ENCODE assay signal across 30 mouse cellular contexts in the genomic region with DNA sequence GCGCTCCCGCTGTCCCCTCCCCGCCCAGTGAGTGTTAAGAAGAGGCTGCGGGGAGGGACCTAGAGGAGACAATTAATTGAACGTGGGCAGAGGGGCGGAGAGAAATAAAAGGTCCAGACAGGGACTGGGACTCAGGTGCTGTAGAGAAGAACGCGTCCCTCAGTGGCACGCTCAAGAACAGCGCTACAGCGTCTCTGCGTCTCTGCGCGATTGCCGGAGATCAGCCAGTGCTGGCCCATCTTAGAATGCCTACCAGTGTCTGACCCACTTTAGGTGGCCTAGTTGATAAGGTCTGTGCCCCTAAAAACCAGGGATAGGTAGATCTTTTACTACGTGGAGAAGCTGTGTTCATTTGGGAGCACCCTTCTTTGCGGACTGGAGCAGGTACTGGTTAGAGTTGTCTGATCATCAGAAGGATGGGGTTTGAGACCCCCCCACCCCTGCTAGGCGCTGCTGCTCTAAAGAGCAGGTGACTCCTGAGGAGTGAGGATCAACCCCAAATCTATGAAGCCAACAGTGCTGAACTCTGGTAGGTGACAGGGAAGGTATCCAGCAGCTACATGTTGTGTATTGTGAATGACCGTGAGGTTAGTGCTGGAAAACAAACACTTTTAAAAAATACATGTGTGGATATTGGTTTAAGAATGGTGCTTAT. TPM values are rescaled to one million over a fixed set of nuclear protein-coding genes. Genes with fewer than 3 reads are reported as not detected.
DNase-seq lines count a peak whose midpoint lies in the region; ATAC-seq and TF ChIP-seq lines count a peak whose summit lies in the region.
"Had no signal": no experiment of that assay in that cellular context is flagged by ENCODE, and none has a peak within 500 bp of the region (broad histone marks: within the 10 kb centered on the region; RNA-seq: fewer than 3 reads in every experiment).

TSS of gene Mtnr1b (minus strand) at position 51 of the 655 bp plus-strand sequence.

- ATAC-seq in hindbrain, postnatal 0 days, result 0 out of 2 replicates have a peak, but pooled peaks have one; percentile 12
- no peak for ATAC-seq in hindbrain, embryonic 12.5 days (ENCODE audit: low FRiP score)
- no peak for ATAC-seq in neural tube, embryonic 13.5 days (ENCODE audit: low read depth)
- no peak for ATAC-seq in erythroblast, adult 5-6 weeks (replicated peaks; ENCODE audit: low FRiP score, poor library complexity, severe bottlenecking)
- ATAC-seq: CD4-positive, CD25-positive, alpha-beta regulatory T cell, adult 4 months had no signal

- H3K4me1 ChIP-seq in heart, embryonic 10.5 days, result peaks cover 15% of the 10 kb centered on the region
- H3K4me1 ChIP-seq in hindbrain, postnatal 0 days (ENCODE audit: insufficient read depth, low read length), result no peaks in the 10 kb centered on the region
- H3K4me1 ChIP-seq in hindbrain, embryonic 12.5 days, result no peaks in the 10 kb centered on the region
- H3K4me1 ChIP-seq in neural tube, embryonic 13.5 days (replicated peaks), result no peaks in the 10 kb centered on the region
- H3K4me1 ChIP-seq: embryonic facial prominence, embryonic 12.5 days; forebrain, embryonic 12.5 days; kidney, embryonic 15.5 days; limb, embryonic 15.5 days had no signal

- 48% methylated on average over 19 of the region's 19 CpGs for WGBS in heart, embryonic 10.5 days
- 64% methylated on average over 19 of the region's 19 CpGs for WGBS in hindbrain, postnatal 0 days
- WGBS in hindbrain, embryonic 12.5 days, result 66% methylated on average over 19 of the region's 19 CpGs
- WGBS in neural tube, embryonic 13.5 days, result 57% methylated on average over 19 of the region's 19 CpGs

- no peaks in the 10 kb centered on the region for H3K9me3 ChIP-seq in heart, embryonic 10.5 days
- no peaks in the 10 kb centered on the region for H3K9me3 ChIP-seq in hindbrain, postnatal 0 days (ENCODE audit: low read length)
- no peaks in the 10 kb centered on the region for H3K9me3 ChIP-seq in hindbrain, embryonic 12.5 days (replicated peaks)
- no peaks in the 10 kb centered on the region for H3K9me3 ChIP-seq in neural tube, embryonic 13.5 days
- H3K9me3 ChIP-seq: embryonic facial prominence, embryonic 12.5 days; forebrain, embryonic 12.5 days; kidney, embryonic 15.5 days; limb, embryonic 15.5 days had no signal

- peak within 1 kb of the TSS; percentile 31; the same call in 1 of the 2 replicates for H3K4me3 ChIP-seq in heart, embryonic 10.5 days
- no peak within 1 kb of the TSS for H3K4me3 ChIP-seq in hindbrain, postnatal 0 days (ENCODE audit: low read length)
- H3K4me3 ChIP-seq in hindbrain, embryonic 12.5 days, result no peak within 1 kb of the TSS
- H3K4me3 ChIP-seq in neural tube, embryonic 13.5 days, result no peak within 1 kb of the TSS
- H3K4me3 ChIP-seq: embryonic facial prominence, embryonic 12.5 days; erythroblast, embryonic 14.5 days; forebrain, embryonic 12.5 days; kidney, embryonic 15.5 days; limb, embryonic 15.5 days had no signal

- no peak within 1 kb of the TSS for H3K27ac ChIP-seq in heart, embryonic 10.5 days
- H3K27ac ChIP-seq in hindbrain, postnatal 0 days, result no peak within 1 kb of the TSS
- no peak within 1 kb of the TSS for H3K27ac ChIP-seq in hindbrain, embryonic 12.5 days
- H3K27ac ChIP-seq in neural tube, embryonic 13.5 days (replicated peaks), result no peak within 1 kb of the TSS
- H3K27ac ChIP-seq: embryonic facial prominence, embryonic 12.5 days; forebrain, embryonic 12.5 days; kidney, embryonic 15.5 days; limb, embryonic 15.5 days; liver, embryonic 14.5 days had no signal

- no peak within 1 kb of the TSS for H3K9ac ChIP-seq in hindbrain, postnatal 0 days (replicated peaks; ENCODE audit: low read length)
- no peak within 1 kb of the TSS for H3K9ac ChIP-seq in hindbrain, embryonic 12.5 days
- no peak within 1 kb of the TSS for H3K9ac ChIP-seq in neural tube, embryonic 13.5 days
- H3K9ac ChIP-seq: embryonic facial prominence, embryonic 12.5 days; forebrain, embryonic 12.5 days; kidney, embryonic 15.5 days; limb, embryonic 15.5 days; liver, embryonic 14.5 days; lung, embryonic 14.5 days had no signal

- intact Hi-C loops in heart, postnatal 10 days (cut with DNase I), result loop anchor here (5.0 kb wide), 1 partner anchor 517 kb away; the partner anchor contains the start of gene Cep295

- TF ChIP-seq CTCF in hindbrain, postnatal 0 days (IDR thresholded peaks at IDR 0.05; ENCODE audit: low read depth), result no peak

- H3K4me2 ChIP-seq in hindbrain, postnatal 0 days (ENCODE audit: low read depth, low read length), result no peak within 1 kb of the TSS
- no peak within 1 kb of the TSS for H3K4me2 ChIP-seq in hindbrain, embryonic 12.5 days (replicated peaks)
- H3K4me2 ChIP-seq in neural tube, embryonic 13.5 days, result peak within 1 kb of the TSS; percentile 24; the same call in 1 of the 2 replicates
- H3K4me2 ChIP-seq: embryonic facial prominence, embryonic 12.5 days; forebrain, embryonic 12.5 days; kidney, embryonic 15.5 days; limb, embryonic 15.5 days; lung, embryonic 14.5 days had no signal

- DNase-seq in heart, embryonic 10.5 days (ENCODE audit: low spot score), result no peak
- no peak for DNase-seq in heart, postnatal 10 days
- no peak for DNase-seq in hindbrain, postnatal 0 days (ENCODE audit: low spot score)
- no peak for DNase-seq in neural tube, embryonic 10.5 days (ENCODE audit: extremely low spot score, low spot score)
- DNase-seq: adrenal gland, postnatal 10 days; cerebellum, adult 18-20 months; cerebellum, postnatal 25 days; gastrocnemius, postnatal 10 days; heart, adult 18-20 months; kidney, adult 11 months; kidney, postnatal 36 days; left cerebral cortex, postnatal 4 days; lung, embryonic 14.5 days; right cerebral cortex, postnatal 14 days; spleen, adult 18-20 months had no signal

- peaks cover 33% of the 10 kb centered on the region for H3K27me3 ChIP-seq in heart, embryonic 10.5 days (ENCODE audit: insufficient read depth, poor library complexity, severe bottlenecking)
- H3K27me3 ChIP-seq in hindbrain, postnatal 0 days (ENCODE audit: insufficient read depth, low read length), result no peaks in the 10 kb centered on the region
- peaks cover 12% of the 10 kb centered on the region; the same call in 1 of the 2 replicates for H3K27me3 ChIP-seq in hindbrain, embryonic 12.5 days
- peaks cover 13% of the 10 kb centered on the region; the same call in 1 of the 2 replicates for H3K27me3 ChIP-seq in neural tube, embryonic 13.5 days

- no peaks in the 10 kb centered on the region for H3K36me3 ChIP-seq in heart, embryonic 10.5 days
- H3K36me3 ChIP-seq in hindbrain, postnatal 0 days (ENCODE audit: insufficient read depth, low read length), result no peaks in the 10 kb centered on the region
- no peaks in the 10 kb centered on the region for H3K36me3 ChIP-seq in hindbrain, embryonic 12.5 days
- no peaks in the 10 kb centered on the region for H3K36me3 ChIP-seq in neural tube, embryonic 13.5 days
- H3K36me3 ChIP-seq: embryonic facial prominence, embryonic 12.5 days; forebrain, embryonic 12.5 days; kidney, embryonic 15.5 days; limb, embryonic 15.5 days had no signal

RNA-seq across cellular contexts. Expression of gene Mtnr1b, which starts in this region (rescaled TPM):
- polyA plus RNA-seq in heart, embryonic 10.5 days (2016; fragmentation: Nextera tagmentation; extraction: Ambion mirVana), result not detected in 2 replicates
- not detected for total RNA-seq in heart, postnatal 10 days (2021)
- total RNA-seq in hindbrain, postnatal 0 days (2014; rRNA removed), result not detected in 2 replicates
- not detected in 2 replicates for polyA plus RNA-seq in hindbrain, postnatal 0 days (2015; fragmentation: Nextera tagmentation; extraction: Ambion mirVana)
- polyA plus RNA-seq in hindbrain, embryonic 12.5 days (2016; fragmentation: Nextera tagmentation; extraction: Ambion mirVana), result not detected in 2 replicates
- polyA plus RNA-seq in neural tube, embryonic 13.5 days (2015; fragmentation: Nextera tagmentation; extraction: Ambion mirVana), result not detected in 2 replicates
- not detected in 2 replicates for total RNA-seq in erythroblast, adult 5-6 weeks (2015; ENCODE audit: low replicate concordance)
- total RNA-seq in erythroblast, adult 5-6 weeks (2017; ENCODE audit: low replicate concordance), result not detected in 2 replicates
- total RNA-seq: adrenal gland, postnatal 10 days; gastrocnemius, postnatal 10 days; heart, adult 18-20 months; left cerebral cortex, adult 8-10 months; left cerebral cortex, postnatal 4 days; megakaryocyte, adult 5-6 weeks had no signal
- polyA plus RNA-seq: CD4-positive, CD25-positive, alpha-beta regulatory T cell, adult 4 months; embryonic facial prominence, embryonic 12.5 days; erythroblast, embryonic 14.5 days; forebrain, embryonic 12.5 days; frontal cortex, adult 2 months; heart, embryonic 16.5 days; kidney, embryonic 15.5 days; limb, embryonic 15.5 days; liver, embryonic 14.5 days; lung, embryonic 14.5 days; thymus, postnatal 0 days had no signal

Comparison
In these comparisons a context has a peak if more than half of its experiments do, and no peak if none do; other contexts are left out.
1. Peak in ATAC-seq in hindbrain, postnatal 0 days; RNA of the gene not detected or under 1 TPM.